Mouse (Mus musculus) ovary, postnatal 36 days (tissue): ENCODE results near the gene Fermt3.
"Not testable (repeated sequence)": the region's sequence is repeated elsewhere in the genome, so short reads cannot be mapped to it uniquely, and the experiment has no call there.

ENCODE experiments used
- DNase-seq: peaks from one replicate; pipeline ENCODE4 v3.0.0; 2022; ENCODE audit warnings: low spot score, mixed read lengths

The Fermt3 gene

DNA sequence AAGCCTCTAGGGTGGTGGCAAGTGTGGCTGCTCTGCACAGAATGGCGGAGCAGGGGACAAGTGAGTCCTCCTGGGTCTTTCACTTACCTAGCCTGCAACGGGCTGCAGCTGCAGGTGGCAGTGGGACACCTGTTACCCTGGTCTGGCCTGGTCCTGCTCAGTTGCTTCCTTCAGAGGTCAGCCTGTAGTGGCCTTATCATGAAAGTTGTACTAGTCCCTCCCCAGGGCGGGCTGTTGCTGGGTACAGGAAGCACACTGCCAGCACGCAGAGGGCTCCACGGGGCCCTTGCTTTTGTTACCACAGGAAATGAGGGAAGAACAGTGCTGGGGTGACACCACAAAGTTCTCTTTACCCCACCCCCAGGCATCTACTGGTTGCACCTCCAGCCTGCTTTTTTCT, at the start of gene Fermt3:
Fermt3 (minus strand) TSS at position 279 of the 400 bp plus-strand sequence.
- DNase-seq = no peak

DNA sequence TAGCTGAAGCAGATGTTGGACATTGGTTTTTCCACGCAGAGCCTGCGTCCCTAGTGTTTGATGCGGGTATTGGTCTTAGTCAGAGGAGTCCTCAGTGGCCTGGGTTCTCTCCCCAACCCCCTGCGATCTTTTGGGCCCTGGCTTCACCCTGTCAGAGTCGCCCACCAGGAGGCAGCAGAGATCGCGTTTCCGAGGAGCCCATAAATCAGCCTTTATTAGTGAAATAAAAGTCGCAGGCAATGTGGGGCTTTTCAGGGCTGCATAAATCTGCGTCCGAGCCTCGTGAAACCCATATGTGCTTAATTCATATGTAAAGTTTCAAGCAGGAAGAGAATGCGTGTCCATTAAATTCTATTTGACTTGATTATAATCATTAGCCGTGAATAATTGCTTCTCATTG, 48.9 kb upstream of the Fermt3 start:
- peak; percentile 80 for DNase-seq

DNA sequence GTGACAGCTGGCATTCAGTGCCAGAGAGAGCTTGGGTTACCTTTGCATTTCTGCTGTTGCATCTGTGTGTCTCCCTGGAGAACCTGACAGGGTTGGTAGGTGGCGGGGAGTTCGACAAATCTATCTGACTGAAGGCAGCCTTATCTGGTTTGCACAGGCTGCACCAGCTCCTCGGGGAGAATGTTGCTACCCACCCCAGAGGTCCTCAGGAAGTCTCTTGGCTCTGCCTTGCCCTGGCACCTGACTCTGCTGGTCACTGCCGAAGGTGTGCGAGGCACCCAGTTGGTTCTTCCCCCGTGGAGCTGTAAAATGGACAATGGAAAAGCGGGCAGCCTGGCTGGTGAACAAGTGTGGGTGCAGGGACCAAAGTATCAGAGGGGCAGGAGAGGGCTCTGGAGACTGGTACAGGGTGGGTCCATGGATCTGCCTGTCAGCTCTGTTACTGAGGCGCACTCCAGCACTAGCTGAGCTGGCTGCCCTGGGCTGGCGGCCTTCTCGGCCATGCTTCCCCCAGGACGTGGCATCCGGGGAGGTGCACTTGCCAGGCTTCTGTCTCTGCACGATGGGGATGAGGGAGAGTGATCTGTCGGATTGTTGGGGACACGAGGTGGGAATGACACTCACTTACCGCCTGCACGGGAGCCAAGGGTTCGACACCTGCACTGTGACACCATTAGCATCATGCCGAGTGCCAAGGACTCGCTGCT, 48.2 kb upstream of the Fermt3 start:
- no peak for DNase-seq

DNA sequence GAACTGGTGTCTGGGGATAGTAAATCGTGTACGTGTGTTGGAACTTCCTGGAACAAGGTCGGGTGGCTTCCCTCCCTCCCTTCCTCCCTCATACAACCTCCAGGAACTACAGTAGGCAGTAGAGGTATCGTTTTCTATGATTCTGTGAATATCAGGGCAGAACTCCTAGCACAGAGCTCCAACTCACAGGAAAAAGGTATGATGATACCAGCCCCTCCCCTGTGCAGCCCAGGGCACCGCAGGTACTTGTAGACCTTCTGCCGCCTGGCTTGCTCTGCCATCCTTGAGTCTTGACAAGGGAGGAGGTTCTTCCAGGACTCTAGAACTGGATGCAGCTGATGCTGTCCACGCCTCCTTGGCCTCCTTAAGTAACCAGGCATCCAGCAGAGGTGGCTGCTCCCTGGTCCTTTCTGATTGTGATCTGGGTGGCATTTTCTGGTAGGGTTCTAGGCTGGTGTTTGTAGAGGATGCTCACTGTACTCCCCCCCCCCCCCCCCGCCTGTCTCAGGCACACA, 47.6 kb upstream of the Fermt3 start:
- DNase-seq = no peak

DNA sequence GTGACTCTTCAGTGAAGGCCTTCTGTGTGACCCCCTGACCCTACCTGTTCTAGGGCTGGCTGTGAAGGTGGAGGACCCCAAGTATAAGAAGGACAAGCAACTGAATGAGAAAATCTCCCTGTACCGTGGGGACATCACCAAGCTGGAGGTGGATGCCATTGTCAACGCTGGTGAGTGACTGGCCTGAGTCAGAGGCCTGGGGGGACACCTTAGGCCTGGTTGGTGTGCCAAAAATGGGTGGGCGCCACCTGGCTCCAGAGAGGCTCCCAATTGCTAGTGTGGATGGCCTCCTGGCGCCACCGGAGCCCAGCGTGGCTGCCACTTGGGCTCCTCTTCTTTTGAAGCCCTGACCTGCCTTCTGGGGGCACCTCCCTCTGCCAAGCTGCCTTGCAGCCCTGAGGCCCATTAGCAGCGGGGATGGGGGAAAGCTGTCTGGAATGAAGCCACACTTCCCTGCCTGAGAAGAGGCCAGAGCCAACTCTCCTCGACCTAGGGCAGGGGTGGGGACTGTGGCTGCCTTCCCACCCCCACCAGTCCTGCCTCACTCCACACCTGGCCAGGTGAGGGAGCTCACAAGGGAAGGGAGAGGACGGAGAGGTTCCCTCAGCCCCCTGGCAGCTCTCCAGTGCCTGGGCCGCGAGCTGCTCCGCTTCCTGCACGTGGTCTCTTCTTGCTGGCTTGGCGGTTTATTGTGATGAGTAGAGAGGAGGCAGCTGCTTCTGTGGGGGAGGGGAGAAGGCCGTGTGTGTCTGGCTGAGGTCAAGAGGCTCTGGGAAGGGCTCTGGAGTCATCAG, 47.0 kb upstream of the Fermt3 start:
- DNase-seq = peak; percentile 42

DNA sequence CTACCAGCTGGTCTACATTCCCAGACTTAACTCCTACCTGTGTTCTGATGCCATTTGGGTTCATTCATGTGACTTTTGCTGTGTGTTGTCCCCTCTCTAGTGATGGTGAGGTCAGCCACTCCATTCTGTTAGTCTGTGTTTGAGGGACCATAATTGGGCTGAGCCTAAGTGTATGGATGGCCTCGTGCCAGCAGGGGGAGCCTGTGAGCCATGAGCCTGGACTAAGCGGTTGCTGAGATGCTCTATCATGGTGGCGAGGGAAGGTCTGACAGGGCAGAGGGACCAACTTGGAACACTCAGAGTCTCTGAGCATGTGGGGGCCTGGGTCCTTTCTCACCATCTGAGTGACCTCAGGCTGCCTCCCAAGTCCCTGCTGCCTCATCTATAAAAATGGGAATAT, 45.3 kb upstream of the Fermt3 start:
- peak; percentile 81 for DNase-seq

DNA sequence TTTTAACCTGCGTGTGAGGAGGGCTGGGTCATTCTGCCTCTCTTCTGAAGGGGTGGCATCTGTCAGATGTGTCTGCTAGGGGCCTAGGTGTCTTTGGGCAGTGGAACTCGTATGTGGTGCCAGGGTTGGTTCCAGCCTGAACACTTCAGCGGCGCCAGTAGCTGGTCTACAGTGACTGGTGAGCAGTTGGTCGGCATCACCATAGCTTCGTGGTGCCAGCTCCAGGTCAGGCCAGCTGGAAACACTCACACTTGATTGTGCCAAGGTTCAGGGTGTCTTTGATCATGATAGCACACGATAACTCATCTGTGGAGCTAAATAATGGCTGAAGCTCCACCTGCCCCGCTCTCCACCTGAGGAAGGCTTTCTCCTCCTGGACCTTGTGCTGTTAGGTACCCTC, 43.6 kb upstream of the Fermt3 start:
- no peak for DNase-seq

DNA sequence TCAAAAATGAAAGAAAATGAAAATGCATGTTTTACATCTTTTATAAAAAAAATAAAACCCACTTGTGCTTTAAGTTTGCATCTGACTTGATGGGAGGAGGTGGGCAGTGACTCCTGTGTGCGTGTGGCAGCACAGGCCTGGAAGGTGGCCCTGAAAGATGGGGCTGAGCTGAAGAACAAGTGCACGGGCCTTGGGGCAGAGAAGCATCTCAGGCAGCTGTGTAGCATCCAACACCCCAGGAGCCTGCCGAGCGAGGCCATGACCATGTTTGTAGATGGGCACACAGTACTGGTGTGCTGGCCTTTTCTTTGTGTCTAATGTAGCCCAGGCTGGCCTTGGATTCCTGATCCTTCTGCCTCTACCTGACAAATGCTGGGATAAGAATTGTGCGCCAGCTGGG, 42.8 kb upstream of the Fermt3 start:
- DNase-seq = no peak

DNA sequence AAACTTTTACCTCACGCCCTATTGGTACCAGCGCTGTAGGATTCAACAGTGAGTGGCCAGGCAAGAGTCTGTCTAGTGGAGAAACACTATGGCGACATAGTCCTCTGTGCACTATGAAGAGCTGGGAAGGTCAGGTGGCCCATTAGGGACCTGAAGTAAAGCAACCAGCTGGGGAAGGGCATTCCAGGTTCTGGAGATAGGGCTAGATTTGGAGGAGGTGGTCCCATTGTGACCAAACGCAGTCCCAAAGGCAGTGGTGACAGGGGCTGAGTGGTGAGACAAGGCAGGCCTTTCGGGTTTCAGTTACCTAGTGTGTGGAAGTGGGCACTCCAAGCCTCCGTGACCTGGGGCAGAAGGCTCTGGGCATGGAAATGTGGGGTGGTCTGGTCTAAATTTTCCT, 39.3 kb upstream of the Fermt3 start:
- no peak for DNase-seq

DNA sequence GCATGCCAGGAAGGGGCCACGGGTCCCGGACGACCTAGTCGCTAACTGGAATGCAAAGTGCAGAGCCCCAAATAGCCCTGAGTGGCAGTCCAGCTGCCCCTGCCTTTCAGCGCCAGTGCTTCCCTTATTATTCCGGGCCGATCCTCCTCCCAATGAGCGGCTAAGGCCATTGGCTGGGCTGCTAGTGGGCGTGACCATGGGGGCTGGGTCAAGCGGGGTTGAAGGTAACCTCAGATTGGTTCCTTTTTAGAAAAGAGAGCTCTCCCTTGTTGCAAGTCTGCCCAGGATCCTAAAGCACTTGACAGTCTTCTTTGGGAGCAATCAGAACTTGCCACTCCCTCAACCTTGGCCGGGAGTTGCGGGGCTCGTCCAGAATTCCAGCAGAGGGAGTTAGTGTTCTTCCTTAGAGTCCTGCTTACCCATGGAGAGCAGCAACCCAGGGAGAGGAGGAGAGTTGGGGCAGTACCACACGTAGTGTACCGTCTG, 38.5 kb upstream of the Fermt3 start:
- peak; percentile 85 for DNase-seq

DNA sequence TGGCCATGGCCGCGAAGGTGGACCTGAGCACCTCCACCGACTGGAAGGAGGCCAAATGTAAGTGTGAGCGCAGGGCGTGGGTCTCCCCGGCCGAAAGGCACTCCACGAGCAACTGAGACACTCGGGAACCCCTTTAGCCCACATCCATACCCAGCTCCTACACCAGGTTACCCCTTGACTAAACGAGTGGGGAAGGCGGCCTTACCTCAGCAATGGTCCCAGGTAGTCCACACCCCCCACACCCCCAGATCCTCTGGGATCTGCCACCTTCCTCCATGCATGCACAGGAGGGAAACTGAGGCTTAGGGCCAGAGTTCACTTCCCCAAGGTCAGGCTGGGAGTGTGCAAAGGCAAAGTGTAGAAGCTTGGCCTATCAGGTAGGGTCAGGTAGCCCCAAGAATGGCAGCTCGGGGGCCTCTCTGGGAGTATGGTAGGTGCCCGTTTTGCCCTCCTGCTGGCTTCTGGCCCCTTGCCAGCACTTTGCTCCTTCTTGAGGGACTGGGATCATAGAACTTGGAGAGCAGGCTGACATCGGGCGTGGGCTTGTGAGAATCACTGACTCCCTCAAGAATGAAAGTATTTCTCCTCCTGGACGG, 38.0 kb upstream of the Fermt3 start:
- no peak for DNase-seq

DNA sequence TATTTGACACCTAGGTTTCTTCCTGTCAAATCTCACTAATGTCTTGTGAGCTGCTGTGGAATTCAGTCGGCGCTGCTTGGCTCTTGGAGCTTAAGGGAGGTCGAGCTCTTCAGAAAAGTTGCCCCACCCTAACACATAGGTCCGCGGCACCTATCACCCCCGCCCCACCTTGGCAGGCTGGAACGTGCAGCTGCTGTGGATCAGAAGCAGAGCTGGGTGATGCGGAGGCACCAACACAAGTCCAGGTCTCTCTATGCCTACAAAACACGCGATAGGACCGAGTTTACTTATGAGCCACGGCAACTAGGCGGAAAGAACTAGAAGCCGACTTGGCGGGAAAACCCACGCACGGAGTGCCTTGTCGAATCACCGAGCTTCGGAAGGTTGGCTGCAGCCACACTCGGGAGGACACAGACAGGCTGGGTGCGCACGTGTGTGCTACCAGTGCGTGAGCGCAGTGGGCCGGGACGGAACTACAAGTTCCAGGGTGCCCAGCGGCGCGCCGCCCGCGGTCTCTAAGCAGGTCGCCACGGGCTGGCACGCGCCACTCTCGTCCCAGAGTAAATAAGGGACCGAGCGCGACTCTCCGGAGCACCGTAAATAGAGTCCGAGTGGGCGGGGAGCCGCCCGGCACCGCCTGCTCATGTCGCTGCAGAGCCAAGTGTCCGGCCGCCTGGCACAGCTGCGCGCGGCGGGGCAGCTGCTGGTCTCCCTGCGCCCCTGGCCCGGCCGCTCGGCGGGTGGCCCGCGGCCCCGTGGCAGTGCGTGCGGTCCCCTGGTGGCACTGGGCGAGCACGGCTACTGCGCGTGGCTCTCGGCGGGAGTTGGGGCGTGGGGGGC, 37.2 kb upstream of the Fermt3 start, which contains the start of gene Macrod1:
Macrod1 (plus strand) TSS at position 563 of the 840 bp plus-strand sequence.
- DNase-seq = peak; percentile 79

DNA sequence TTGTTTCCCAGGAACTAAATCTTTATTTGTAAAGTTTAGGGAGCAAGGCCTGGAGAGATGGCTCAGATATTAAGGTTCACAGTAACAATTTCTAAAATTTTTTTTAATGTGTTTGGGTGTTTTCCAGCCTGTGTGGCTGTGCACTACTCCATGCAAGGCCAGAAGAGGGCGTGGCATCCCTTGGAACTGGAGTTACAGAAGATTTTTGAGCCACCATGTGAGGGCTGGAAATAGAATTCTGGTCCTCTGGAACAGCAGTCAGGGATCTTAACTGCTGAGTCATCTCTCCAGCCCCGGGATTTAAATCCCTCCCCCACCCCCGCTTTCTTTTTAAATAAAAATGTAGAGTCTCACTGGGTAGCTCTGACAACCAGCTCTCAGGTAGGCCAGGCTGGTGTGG, 35.9 kb upstream of the Fermt3 start:
- no peak for DNase-seq

DNA sequence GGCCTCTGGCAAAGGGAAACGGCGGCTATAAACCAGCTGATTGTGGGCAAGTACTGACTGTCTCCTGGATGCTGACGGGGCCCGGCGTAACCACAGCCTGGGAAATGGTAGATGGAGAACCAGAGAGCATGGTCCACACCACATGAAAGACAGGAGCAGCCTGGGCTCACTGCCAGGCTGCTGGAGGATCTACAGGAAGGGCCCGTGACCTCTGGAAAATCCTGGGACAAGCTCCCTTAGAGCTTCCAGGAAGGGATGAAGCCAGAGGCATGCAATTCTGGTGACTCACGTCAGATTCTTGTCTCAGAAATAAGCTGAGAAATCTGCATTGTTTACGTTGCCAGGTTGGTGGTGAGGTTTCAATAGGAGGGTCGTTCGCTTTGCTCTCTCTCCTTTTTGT, 35.5 kb upstream of the Fermt3 start:
- no peak for DNase-seq

DNA sequence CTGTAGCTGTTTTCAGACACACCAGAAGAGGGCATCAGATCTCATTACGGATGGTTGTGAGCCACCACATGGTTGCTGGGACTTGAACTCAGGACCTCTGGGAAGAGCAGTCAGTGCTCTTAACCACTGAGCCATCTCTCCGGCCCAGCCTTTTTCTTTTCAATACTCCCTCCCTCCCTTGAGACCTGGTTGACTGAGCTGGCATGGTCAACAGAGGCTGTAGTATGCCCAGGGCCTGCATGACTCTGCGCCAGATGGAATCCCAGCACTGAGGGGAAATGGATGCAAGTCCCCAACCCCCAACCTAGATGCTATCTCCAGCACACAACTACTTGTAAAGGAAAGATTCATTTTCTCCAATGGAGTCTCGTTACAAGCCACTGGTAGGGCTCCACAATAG, 34.1 kb upstream of the Fermt3 start:
- DNase-seq = not testable (repeated sequence)

DNA sequence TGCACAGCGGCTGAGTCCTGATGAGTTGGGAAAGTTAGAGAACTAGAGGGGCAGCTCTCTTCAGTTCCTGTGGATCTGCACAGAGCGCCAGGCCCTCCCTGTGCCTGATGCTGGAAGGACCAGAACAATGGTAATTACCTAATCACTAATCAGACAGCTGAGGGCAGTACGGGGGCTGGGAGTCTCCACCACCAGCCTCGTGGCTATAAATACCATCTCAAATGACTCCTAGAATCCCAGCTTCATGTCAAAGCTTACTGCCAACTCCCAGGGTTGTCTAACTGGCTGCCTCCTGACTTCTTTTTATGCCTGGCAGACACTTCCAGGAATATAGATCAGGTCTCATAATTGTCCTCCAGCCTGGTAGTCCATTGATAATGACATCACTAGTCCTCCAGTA, 25.4 kb upstream of the Fermt3 start:
- DNase-seq = no peak

DNA sequence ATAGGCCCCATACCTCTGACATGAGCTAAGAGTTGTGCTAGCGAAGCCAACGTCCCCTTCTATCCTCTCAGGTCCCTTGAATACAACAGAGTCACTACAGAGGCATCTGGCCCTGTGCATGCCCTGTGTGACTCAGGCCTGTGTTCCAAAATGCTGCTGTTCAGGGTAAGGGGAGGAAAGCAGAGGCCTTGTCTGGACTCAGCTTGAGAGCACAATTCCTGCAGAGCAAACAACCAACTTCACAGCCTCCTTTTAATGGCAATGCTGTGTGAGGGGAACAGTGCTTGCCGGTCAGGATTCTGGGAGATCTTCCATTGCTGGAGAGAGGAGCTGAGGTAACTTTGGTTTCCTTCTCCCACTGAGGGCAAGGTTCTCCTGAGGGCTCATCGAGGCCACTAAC, 25.0 kb upstream of the Fermt3 start:
- DNase-seq = no peak

DNA sequence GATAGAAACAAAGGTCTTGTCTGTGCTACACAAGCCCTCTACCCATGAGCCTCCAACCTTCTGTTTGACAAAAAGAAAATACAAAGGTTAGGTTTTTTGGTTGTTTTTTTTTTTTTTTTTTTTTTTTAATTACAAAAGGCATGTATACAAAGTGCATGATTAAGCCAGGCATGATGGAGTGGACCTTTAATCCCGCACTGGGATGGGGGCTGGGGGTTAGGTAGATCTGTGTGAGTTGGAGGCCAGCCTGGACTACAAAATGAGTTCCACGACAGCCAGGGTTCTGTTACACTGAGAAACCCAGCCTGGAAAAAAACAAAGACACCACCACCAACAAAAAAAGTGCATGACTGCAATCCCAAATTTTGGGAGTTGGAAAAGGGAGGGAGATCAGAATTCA, 21.9 kb upstream of the Fermt3 start:
- DNase-seq = no peak

DNA sequence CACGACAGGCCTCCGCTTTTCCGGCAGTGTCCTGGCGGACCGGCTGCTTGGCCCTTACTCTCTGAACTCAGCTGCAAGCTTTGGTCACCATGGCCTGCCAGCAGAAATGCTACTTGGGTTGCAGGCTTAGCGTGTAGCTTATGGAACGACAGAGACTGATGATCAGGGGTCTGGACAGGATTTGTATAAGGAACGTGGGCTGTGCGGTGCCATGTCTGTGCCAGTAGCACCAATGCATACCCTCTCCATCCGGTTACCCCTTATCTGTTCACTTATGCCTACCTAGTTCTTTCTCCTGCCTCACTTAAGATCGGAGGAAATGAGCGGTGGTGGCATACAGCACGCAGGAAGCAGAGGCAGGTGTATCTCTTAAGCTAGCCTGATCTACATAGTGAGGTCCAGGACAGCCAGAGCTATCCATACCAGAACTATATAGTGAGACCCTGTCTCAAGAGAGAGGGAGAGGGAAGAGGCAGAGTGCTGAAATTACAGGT, 21.4 kb upstream of the Fermt3 start:
- DNase-seq = no peak

DNA sequence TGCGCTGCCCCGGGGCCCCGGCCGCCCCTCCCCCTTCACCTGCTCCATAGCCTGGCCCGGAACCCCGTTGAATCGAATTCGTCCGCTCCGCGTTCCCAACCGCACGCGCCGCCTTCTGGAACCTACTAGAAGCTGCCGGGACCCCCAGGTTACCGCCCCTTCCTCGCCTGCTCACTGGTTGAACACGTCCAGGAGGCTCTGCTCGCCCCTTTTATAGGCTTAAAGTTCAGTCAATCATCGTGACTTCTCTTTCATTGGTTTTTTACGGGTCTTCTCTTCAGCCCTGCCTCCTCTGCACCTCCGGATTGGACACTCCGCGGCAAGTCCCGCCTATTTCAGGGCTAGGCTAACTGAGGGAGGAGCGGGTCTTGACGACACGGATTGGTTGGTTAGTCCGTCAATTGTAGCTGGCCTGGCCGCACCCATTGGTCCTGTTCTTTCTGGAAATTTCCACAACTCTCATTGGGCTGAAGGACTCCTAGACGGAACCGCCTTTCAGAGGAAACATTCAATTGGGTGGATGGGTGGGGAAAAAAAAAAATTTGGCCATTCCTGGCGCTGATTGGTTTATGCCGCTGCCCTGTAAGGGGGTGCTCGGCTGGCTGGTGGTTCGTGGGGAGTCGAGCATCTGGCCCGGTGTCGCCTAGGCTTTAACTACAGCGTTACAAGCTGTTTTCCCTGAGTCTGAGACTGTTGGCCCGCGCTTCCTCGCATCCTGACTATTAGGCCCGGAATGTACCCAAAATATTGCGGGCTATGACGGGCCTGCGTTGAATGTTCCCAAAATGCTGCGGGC, 20.8 kb upstream of the Fermt3 start, which contains the start of gene Stip1:
Stip1 (minus strand) TSS at position 127 of the 796 bp plus-strand sequence.
- DNase-seq = peak; percentile 98
